Mouse (Mus musculus) thymus, adult 2 months (tissue): Measurements from ENCODE around the gene Gm28035. TPM values are rescaled to one million over a fixed set of nuclear protein-coding genes. Genes with fewer than 3 reads are reported as not detected.
A peak's percentile ranks its signal among the peaks of the same experiment; 100 is the strongest.

ENCODE experiments used
- DNase-seq: peaks from one replicate; pipeline ENCODE4 v3.0.0; 2021
- H3K27ac ChIP-seq: fragments of 200-500 bp; 2 replicates; pipeline ENCODE4 v1.5.1; 2012; ENCODE audit warnings: low read length, control low read depth; ENCODE audit not compliant: control insufficient read depth, insufficient read depth
- H3K27me3 ChIP-seq: fragments of 200-500 bp; 2 replicates; pipeline ENCODE4 v1.6.1; 2012; ENCODE audit warnings: mild to moderate bottlenecking, low read length, moderate library complexity, mixed read lengths; ENCODE audit not compliant: control insufficient read depth, insufficient read depth
- H3K36me3 ChIP-seq: fragments of 200-500 bp; 2 replicates; pipeline ENCODE4 v1.6.1; 2012; ENCODE audit warnings: mild to moderate bottlenecking, low read length, moderate library complexity; ENCODE audit not compliant: control insufficient read depth, insufficient read depth
- H3K4me1 ChIP-seq: fragments of 200-500 bp; replicated peaks from 2 replicates; pipeline ENCODE4 v1.6.1; 2012; ENCODE audit warnings: low read length; ENCODE audit not compliant: control insufficient read depth, insufficient read depth
- H3K4me3 ChIP-seq: fragments of 200-500 bp; 2 replicates; pipeline ENCODE4 v1.5.1; 2012; ENCODE audit warnings: mild to moderate bottlenecking, low read length, control low read depth, moderate library complexity; ENCODE audit not compliant: control insufficient read depth, insufficient read depth
- CTCF ChIP-seq: fragments of 200-500 bp; IDR thresholded peaks from 2 replicates; pipeline ENCODE4 v1.5.1; 2012; ENCODE audit warnings: mild to moderate bottlenecking, control low read depth, low read length, moderate library complexity, borderline replicate concordance; ENCODE audit not compliant: control insufficient read depth, poor library complexity, insufficient read depth; ENCODE audit errors: extremely low read depth
- POLR2A ChIP-seq: fragments of 200-500 bp; IDR thresholded peaks from 2 replicates; pipeline ENCODE4 v1.6.1; 2012; ENCODE audit warnings: mild to moderate bottlenecking, low read length, control low read depth, moderate library complexity; ENCODE audit not compliant: control insufficient read depth, poor library complexity, insufficient read depth; ENCODE audit errors: extremely low read depth
- WGBS: fragments of 180-500 bp; shearing (Covaris S2); methylation state at CpG from one replicate; pipeline ENCODE4 v1.1.7; 2018; 5-methylcytosine and 5-hydroxymethylcytosine counted together
- polyA plus RNA-seq: library from polyadenylated mRNA; depleted of rRNA; stranded (reverse); fragments of >200 nt; gene quantifications from 2 replicates; pipeline ENCODE4 v1.2.3, GENCODE M21; 2012

The Gm28035 gene
- polyA plus RNA-seq, 1 experiment = 15.5 TPM

DNA sequence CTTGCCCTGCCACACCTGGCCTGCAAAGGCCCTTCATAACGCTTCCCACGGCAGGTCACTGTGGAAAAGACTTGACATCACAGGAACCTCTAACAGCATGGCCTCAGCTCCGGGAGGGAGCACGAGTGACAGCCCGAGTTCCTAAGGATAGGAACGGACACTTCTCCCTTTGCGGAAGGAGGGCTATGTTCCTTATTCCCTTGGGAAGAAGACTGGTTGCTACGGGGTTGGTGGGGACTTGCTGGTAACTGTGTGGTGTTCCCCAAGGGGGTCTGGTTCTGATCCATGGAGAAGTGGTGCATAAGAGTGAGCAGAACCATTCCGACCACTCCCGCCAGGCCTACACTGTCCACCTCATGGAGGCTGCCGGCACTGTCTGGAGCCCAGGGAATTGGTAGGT is 40.4 kb downstream of the Gm28035 start, which contains the start of gene Gm28038:
Gene Gm28038 (plus strand): TSS at position 301 of the 400 bp plus-strand sequence.
- DNase-seq = no peak
- no peaks in the 10 kb centered on the region for H3K27me3 ChIP-seq
- no peak within 1 kb of the TSS for H3K27ac ChIP-seq
- H3K4me1 ChIP-seq = peaks cover 10% of the 10 kb centered on the region
- TF ChIP-seq CTCF (no peak), POLR2A (no peak)
- WGBS = 97% methylated on average over 11 of the region's 11 CpGs
- H3K36me3 ChIP-seq = no peaks in the 10 kb centered on the region
- no peak within 1 kb of the TSS for H3K4me3 ChIP-seq

- TF ChIP-seq CTCF = no peak
- no peak for TF ChIP-seq POLR2A
- Histone ChIP-seq H3K4me3 (no peak overlapping the region), H3K4me1 (peaks cover 11% of the 10 kb centered on the region), H3K27ac (no peak overlapping the region), H3K36me3 (no peaks in the 10 kb centered on the region), H3K27me3 (no peaks in the 10 kb centered on the region)
- no peak for DNase-seq
- WGBS = 91% methylated on average over 3 of the region's 3 CpGs
These were observed 41.3 kb downstream of the Gm28035 start for GRCm38 (mm10) chr2:30281651-30282050.

- Histone ChIP-seq H3K36me3 (no peaks in the 10 kb centered on the region), H3K27me3 (no peaks in the 10 kb centered on the region), H3K4me1 (peaks cover 17% of the 10 kb centered on the region), H3K27ac (no peak overlapping the region), H3K4me3 (no peak overlapping the region)
- WGBS = 96% methylated on average over 2 of the region's 2 CpGs
- TF ChIP-seq POLR2A (no peak), CTCF (no peak)
- no peak for DNase-seq
These were observed 42.8 kb downstream of the Gm28035 start for GRCm38 (mm10) chr2:30283193-30283592.

GRCm38 (mm10) chr2:30285004-30285403 is 44.6 kb downstream of the Gm28035 start:
- TF ChIP-seq POLR2A = no peak
- TF ChIP-seq CTCF = no peak
- no peaks in the 10 kb centered on the region for H3K36me3 ChIP-seq
- H3K4me3 ChIP-seq = no peak overlapping the region; the same call in 1 of the 2 replicates
- no peak overlapping the region for H3K27ac ChIP-seq
- H3K27me3 ChIP-seq = no peaks in the 10 kb centered on the region
- H3K4me1 ChIP-seq = peaks cover 17% of the 10 kb centered on the region
- DNase-seq = no peak
- WGBS = 87% methylated on average over 5 of the region's 5 CpGs

- no peak for DNase-seq
- Histone ChIP-seq H3K4me3 (peak overlapping the region; percentile 80), H3K27ac (no peak overlapping the region), H3K27me3 (no peaks in the 10 kb centered on the region), H3K36me3 (no peaks in the 10 kb centered on the region), H3K4me1 (peaks cover 17% of the 10 kb centered on the region)
- 17% methylated on average over 38 of the region's 38 CpGs for WGBS
- TF ChIP-seq POLR2A = no peak
- TF ChIP-seq CTCF = no peak
These were observed 45.2 kb downstream of the Gm28035 start for GRCm38 (mm10) chr2:30285416-30286181.

GRCm38 (mm10) chr2:30286192-30287026 is 46.0 kb downstream of the Gm28035 start, which contains the start of the genes Dolk and Nup188:
Dolk (minus strand) TSS chr2:30286334.
Nup188 (plus strand) TSS chr2:30286397.
- DNase-seq = peak; percentile 98
- Histone ChIP-seq H3K4me1 (peaks cover 17% of the 10 kb centered on the region), H3K27me3 (no peaks in the 10 kb centered on the region), H3K36me3 (no peaks in the 10 kb centered on the region), H3K27ac (no peak within 1 kb of the TSS), H3K4me3 (peak within 1 kb of the TSS; percentile 80)
- under 1% methylated on average over 59 of the region's 68 CpGs for WGBS
- TF ChIP-seq CTCF (peak; percentile 60; the same call in 1 of the 2 replicates), POLR2A (peak; percentile 86)
